Mouse (Mus musculus) T-cell, adult 66 days (primary cell): Measurements from ENCODE around the gene Hoxc6. TPM values are rescaled to one million over a fixed set of nuclear protein-coding genes. Genes with fewer than 3 reads are reported as not detected.

Experiments used
- total RNA-seq, 2 experiments: library from RNA; stranded (reverse); gene quantifications; 3 replicates in 1 of 2; 4 replicates in 1 of 2; pipeline ENCODE4 v1.2.4; 2023

Gene Hoxc6
- not detected for total RNA-seq

DNA sequence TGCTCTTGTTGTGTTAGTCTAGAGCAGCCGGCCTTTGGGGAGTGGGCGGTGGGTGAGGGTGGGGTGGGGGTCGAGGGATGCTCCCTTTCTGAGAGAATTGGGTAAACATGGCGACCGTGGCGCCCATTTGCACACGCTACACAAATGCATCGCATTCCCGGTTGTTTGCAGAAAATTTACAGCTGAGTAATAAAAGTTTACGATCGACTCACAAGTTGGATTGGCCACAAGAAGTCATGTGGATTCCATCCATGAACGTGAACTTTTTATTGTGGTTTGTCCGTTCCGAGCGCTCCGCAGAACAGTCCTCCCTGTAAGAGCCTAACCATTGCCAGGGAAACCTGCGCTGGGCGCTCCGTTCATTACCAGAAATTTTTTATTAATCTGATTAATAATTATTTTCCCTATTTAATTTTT, at the start of gene Hoxc6:
TSS of gene Hoxc6 (plus strand) at position 319 of the 417 bp plus-strand sequence.

DNA sequence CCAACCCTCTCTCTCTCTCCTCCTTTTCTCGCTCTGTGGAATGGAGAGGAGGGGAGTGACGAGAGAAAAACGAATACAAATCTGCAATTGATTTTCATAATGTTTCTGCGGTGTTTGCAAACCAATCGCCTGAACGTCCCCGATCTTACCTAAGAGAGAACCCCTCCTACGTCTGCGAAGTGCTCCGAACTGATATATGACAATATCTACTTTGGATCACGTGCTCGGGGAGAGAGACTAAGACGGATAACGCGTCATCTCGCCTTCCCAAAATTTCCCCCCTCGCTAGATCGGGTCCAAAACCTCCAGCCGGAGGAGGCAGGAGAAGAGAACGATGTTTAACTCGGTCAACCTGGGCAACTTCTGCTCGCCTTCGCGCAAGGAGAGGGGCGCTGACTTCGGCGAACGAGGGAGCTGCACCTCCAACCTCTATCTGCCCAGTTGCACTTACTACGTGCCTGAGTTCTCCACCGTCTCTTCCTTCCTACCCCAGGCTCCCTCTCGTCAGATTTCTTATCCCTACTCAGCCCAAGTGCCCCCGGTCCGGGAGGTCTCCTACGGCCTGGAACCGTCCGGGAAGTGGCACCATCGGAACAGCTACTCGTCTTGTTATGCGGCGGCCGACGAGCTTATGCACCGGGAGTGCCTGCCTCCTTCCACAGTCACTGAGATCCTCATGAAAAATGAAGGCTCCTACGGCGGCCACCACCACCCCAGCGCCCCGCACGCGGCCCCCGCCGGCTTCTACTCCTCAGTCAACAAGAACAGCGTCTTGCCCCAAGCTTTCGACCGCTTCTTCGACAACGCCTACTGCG, 43.7 kb upstream of the Hoxc6 start, which contains the start of gene Hoxc11:
TSS of gene Hoxc11 (plus strand) at position 236 of the 815 bp plus-strand sequence.

DNA sequence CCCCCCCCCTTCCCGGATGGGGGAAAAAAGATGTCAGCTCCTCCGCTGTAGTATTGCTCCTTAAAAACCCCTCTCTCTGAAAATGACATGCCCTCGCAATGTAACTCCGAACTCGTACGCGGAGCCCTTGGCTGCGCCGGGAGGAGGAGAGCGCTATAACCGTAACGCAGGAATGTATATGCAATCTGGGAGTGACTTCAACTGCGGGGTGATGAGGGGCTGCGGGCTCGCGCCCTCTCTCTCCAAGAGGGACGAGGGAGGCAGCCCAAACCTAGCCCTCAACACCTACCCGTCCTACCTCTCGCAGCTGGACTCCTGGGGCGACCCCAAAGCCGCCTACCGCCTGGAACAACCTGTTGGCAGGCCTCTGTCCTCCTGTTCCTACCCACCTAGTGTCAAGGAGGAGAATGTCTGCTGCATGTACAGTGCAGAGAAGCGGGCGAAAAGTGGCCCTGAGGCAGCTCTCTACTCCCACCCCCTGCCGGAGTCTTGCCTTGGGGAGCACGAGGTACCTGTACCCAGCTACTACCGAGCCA, 31.2 kb upstream of the Hoxc6 start, which contains the start of gene Hoxc10:
TSS of gene Hoxc10 (plus strand) at position 21 of the 536 bp plus-strand sequence.

DNA sequence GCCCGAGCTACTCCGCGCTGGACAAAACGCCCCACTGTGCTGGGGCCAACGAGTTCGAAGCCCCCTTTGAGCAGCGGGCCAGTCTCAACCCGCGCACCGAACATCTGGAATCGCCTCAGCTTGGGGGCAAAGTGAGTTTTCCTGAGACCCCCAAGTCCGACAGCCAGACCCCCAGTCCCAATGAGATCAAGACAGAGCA, 30.8 kb upstream of the Hoxc6 start, which contains the start of gene Hoxc5:
TSS of gene Hoxc5 (plus strand) at position 132 of the 199 bp plus-strand sequence.

DNA sequence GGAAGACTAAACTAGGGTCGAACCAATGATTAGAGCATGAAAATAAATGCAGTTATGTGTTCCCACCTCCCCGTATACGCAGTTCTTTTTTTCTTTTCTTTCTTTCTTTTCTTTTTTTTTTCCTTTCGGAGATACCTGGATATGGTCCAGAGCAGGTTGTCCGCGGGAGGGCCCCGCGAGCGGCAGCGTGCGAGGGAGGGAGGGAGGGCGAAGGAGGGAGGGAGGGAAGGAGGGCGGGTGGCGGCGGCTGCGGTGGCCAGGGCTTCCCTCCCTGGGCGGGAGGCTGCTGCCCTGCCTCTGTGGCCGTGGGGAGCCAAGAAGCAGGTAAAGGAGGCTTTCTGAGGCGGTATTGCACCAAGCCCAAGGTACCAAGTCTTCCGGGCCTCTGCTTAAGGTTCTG, 21.9 kb upstream of the Hoxc6 start, which contains the start of gene Hoxc9:
TSS of gene Hoxc9 (plus strand) at position 269 of the 400 bp plus-strand sequence.

DNA sequence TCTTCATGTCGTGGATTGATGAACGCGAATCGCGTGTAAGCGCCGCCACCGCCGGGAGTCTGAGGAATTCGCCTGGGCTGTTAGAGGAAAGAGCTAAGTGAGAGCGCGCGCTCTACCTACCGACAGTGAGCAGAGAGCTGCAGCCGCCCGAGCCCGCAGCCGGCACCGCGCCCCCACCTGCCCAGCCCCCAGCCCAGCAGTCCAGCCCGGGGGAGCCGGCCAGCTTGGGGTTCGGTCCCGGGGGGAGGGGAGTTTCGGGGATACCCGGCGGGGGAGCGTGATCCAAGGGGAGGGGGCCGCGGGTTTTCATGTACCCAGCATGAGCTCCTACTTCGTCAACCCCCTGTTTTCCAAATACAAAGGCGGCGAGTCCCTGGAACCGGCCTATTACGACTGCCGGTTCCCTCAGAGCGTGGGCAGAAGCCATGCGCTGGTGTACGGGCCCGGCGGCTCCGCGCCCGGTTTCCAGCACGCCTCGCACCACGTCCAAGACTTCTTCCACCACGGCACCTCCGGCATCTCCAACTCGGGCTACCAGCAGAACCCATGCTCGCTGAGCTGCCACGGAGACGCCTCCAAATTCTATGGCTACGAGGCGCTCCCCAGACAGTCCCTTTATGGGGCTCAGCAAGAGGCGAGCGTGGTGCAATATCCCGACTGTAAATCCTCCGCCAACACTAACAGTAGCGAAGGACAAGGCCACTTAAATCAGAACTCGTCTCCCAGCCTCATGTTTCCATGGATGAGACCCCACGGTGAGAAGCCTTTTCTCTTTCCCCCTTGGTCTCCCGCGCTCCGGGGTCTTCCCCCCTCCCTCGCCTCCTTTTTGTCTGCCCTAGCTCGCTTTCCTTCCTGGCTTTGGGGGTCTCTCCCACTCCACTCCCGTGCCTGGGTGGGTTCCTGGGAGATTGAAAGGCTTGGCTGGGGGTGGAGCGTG, 7.3 kb upstream of the Hoxc6 start, which contains the start of gene Hoxc8:
TSS of gene Hoxc8 (plus strand) at position 147 of the 937 bp plus-strand sequence.

DNA sequence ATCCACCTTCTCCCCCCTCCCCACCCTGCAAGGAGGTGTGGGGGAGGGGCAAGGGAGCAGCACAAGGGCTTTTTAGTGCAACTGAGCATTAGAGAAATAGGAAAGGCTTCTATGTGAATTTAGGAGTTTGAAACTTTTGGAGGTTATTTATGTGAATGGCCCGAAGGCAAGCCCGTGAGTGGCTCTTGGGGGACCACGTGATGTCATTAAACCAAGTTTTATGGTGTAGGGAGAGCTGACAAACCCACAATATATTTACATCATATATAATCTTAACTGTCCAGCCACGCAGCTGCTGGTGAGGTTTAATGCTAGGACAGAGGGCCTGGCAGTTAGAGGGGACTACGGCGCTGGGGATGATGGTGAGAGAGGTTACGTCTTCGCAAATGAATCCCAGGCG, 20.6 kb downstream of the Hoxc6 start, which contains the start of gene Hoxc4:
TSS of gene Hoxc4 (plus strand) at position 299 of the 400 bp plus-strand sequence.

Other genes with a start within 250 kb of the Hoxc6 start
- gene Hoxc13, start 77.2 kb upstream of the Hoxc6 start, total RNA-seq, result not detected
- gene Hoxc12, start 61.5 kb upstream of the Hoxc6 start, total RNA-seq, result not detected
- not detected for gene Hoxc11, start 43.8 kb upstream of the Hoxc6 start, total RNA-seq
- not detected for gene Hoxc10, start 31.5 kb upstream of the Hoxc6 start, total RNA-seq
- not detected for gene Hoxc5, start 30.8 kb upstream of the Hoxc6 start, total RNA-seq
- gene Hoxc9, start 21.8 kb upstream of the Hoxc6 start, total RNA-seq, result not detected
- gene Hoxc8, start 7.7 kb upstream of the Hoxc6 start, total RNA-seq, result not detected
- gene Hoxc4, start 20.7 kb downstream of the Hoxc6 start, total RNA-seq, result not detected
- gene Smug1, start 168.8 kb downstream of the Hoxc6 start, total RNA-seq, result 10 to 100 TPM in 1 of 2 experiments, 1 to 10 TPM in 1; 8.2 to 11.7 TPM
- 10 to 100 TPM; 25.8 to 31.2 TPM for gene Cbx5, start 241.6 kb downstream of the Hoxc6 start, total RNA-seq
- 100 to 1,000 TPM; 523 to 560 TPM for gene Hnrnpa1, start 242.2 kb downstream of the Hoxc6 start, total RNA-seq